Mouse (Mus musculus) small intestine, adult 2 months (tissue): ENCODE measurements around the gene Xkrx.

Experiments used
- CTCF ChIP-seq: fragments of 200-500 bp; IDR thresholded peaks from 2 replicates; pipeline ENCODE4 v1.5.1; 2012; ENCODE audit warnings: low read depth, mild to moderate bottlenecking, control low read depth, inconsistent platforms, low read length, moderate library complexity, mixed read lengths; ENCODE audit not compliant: insufficient replicate concordance, insufficient read length; ENCODE audit errors: extremely low read depth
- POLR2A ChIP-seq: fragments of 200-500 bp; IDR thresholded peaks from 2 replicates; pipeline ENCODE4 v1.6.1; 2012; ENCODE audit warnings: low read depth, mild to moderate bottlenecking, control low read depth, inconsistent platforms, low read length, moderate library complexity

DNA sequence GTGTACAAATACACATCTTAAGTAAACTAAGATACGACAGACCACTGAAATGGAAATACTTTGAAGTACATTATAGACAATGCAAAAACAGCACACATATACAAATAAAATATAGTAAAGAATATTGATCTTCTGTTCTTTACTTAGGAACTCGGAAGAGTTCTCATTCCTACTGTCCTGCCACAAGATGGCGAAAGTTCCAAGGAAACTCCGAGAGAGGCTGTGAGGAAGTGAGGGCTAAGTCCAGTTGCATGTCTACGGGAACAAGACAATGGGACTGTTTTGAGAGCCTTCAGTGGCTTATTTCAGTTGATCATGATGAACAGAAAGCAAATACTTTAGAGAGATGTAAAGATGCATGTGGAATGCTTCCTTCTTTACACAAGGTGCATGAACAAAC lies 29.6 kb downstream of the Xkrx start:
- TF ChIP-seq POLR2A (no peak), CTCF (no peak)
